In the genomic region with DNA sequence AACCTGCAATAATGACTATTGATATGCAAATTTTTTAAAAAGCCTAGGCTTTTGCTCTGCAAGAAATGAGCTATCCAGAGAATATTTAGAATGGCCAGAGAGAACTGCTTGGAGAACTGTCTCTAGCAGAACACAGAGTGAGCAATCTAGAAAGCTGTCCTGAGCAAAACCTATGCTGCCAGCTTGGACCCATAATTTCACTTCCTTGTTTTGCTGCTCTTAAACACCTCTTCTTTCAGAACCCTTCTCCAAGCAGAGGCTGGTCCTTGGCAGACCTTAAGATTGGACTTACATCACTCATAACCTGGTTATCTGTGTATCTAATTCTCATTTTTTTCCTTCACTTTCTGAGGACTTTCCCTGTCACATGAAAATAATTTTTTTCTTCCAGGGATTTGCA, we compare ENCODE assay signal across 30 mouse cellular contexts. TPM values are rescaled to one million over a fixed set of nuclear protein-coding genes. Genes with fewer than 3 reads are reported as not detected.
A peak's percentile ranks its signal among the peaks of the same experiment; 100 is the strongest.
DNase-seq lines count a peak whose midpoint lies in the region; ATAC-seq lines count a peak whose summit lies in the region.
"Had no signal": no experiment of that assay in that cellular context is flagged by ENCODE, and none has a peak within 500 bp of the region (broad histone marks: within the 10 kb centered on the region; RNA-seq: fewer than 3 reads in every experiment).

No protein-coding gene starts in this region.

- no peak overlapping the region for H3K4me3 ChIP-seq in midbrain, embryonic 13.5 days (replicated peaks)
- H3K4me3 ChIP-seq: embryonic facial prominence, embryonic 13.5 days; embryonic facial prominence, embryonic 15.5 days; erythroblast, embryonic 14.5 days; forebrain, embryonic 10.5 days; forebrain, embryonic 12.5 days had no signal

- peak; percentile 68 for DNase-seq in A20 (ENCODE audit: low read depth, low spot score)
- DNase-seq in splenic B cell, adult 2 months (ENCODE audit: low read depth, low spot score): peak; percentile 51
- no peak for DNase-seq in urinary bladder, adult 2 months (ENCODE audit: low spot score)
- no peak for DNase-seq in frontal cortex, adult 2 months (ENCODE audit: extremely low spot score in 1 of 2, low spot score in 1 of 2)
- DNase-seq: adrenal gland, adult 2 months; adrenal gland, postnatal 10 days; adrenal gland, postnatal 25 days; cerebellum, adult 11 months; cerebellum, adult 18-20 months; cerebellum, adult 8-10 months; cerebellum, adult 9-11 months; cerebellum, postnatal 14 days; cerebellum, postnatal 36 days; embryo, embryonic 11 days had no signal

- H3K27ac ChIP-seq in midbrain, embryonic 13.5 days: no peak overlapping the region
- H3K27ac ChIP-seq: embryonic facial prominence, embryonic 13.5 days; embryonic facial prominence, embryonic 15.5 days; forebrain, embryonic 10.5 days; forebrain, embryonic 12.5 days had no signal

- H3K4me2 ChIP-seq in midbrain, embryonic 13.5 days (replicated peaks): no peak overlapping the region
- H3K4me2 ChIP-seq: embryonic facial prominence, embryonic 13.5 days; embryonic facial prominence, embryonic 15.5 days; forebrain, embryonic 12.5 days had no signal

- H3K36me3 ChIP-seq in splenic B cell, adult 2 months (ENCODE audit: control insufficient read depth, insufficient read depth, low read length, poor library complexity, severe bottlenecking): no peaks in the 10 kb centered on the region
- no peaks in the 10 kb centered on the region for H3K36me3 ChIP-seq in midbrain, embryonic 13.5 days
- H3K36me3 ChIP-seq: embryonic facial prominence, embryonic 13.5 days; embryonic facial prominence, embryonic 15.5 days; forebrain, embryonic 10.5 days; forebrain, embryonic 12.5 days; G1E had no signal

- peak; percentile 62 for ATAC-seq in granulocyte monocyte progenitor cell, adult 5-6 weeks (replicated peaks; ENCODE audit: poor library complexity, severe bottlenecking)
- 0 out of 2 replicates have a peak, but pooled peaks have one; percentile 44 for ATAC-seq in megakaryocyte progenitor cell, adult 5-6 weeks (replicated peaks; ENCODE audit: poor library complexity)
- no peak for ATAC-seq in midbrain, embryonic 13.5 days
- ATAC-seq: forebrain, embryonic 14.5 days; forebrain, embryonic 16.5 days had no signal

- no peak overlapping the region for H3K9ac ChIP-seq in midbrain, embryonic 13.5 days (replicated peaks)
- H3K9ac ChIP-seq: embryonic facial prominence, embryonic 13.5 days; embryonic facial prominence, embryonic 15.5 days; forebrain, embryonic 12.5 days had no signal

- H3K27me3 ChIP-seq in splenic B cell, adult 2 months (ENCODE audit: control insufficient read depth, insufficient read depth, low read length, poor library complexity, severe bottlenecking): no peaks in the 10 kb centered on the region
- no peaks in the 10 kb centered on the region for H3K27me3 ChIP-seq in midbrain, embryonic 13.5 days
- H3K27me3 ChIP-seq: embryonic facial prominence, embryonic 13.5 days; embryonic facial prominence, embryonic 15.5 days; forebrain, embryonic 12.5 days had no signal

- no peaks in the 10 kb centered on the region for H3K4me1 ChIP-seq in midbrain, embryonic 13.5 days (replicated peaks)
- H3K4me1 ChIP-seq: embryonic facial prominence, embryonic 13.5 days; embryonic facial prominence, embryonic 15.5 days; forebrain, embryonic 10.5 days; forebrain, embryonic 12.5 days had no signal

- no peaks in the 10 kb centered on the region for H3K9me3 ChIP-seq in midbrain, embryonic 13.5 days
- H3K9me3 ChIP-seq: embryonic facial prominence, embryonic 13.5 days; embryonic facial prominence, embryonic 15.5 days; forebrain, embryonic 10.5 days; forebrain, embryonic 12.5 days had no signal

RNA-seq across cellular contexts. Expression of a gene that starts 8.9 kb away (rescaled TPM):
- total RNA-seq in granulocyte monocyte progenitor cell, adult 5-6 weeks (2014; fragmentation: Nextera tagmentation): not detected in 2 replicates
- not detected in 2 replicates for total RNA-seq in granulocyte monocyte progenitor cell, adult 5-6 weeks (2017)
- total RNA-seq in megakaryocyte progenitor cell, adult 5-6 weeks (2015): not detected in 2 replicates
- total RNA-seq in megakaryocyte progenitor cell, adult 5-6 weeks (2017): not detected in 2 replicates
- 0.05 and 0.12 TPM in 2 replicates for polyA plus RNA-seq in midbrain, embryonic 13.5 days (2015; fragmentation: Nextera tagmentation; extraction: Ambion mirVana)
- polyA plus RNA-seq in urinary bladder, adult 2 months (2012; rRNA removed): not detected in 2 replicates
- polyA plus RNA-seq in frontal cortex, adult 2 months (2012; rRNA removed): 0.02 and 0.04 TPM in 2 replicates
- total RNA-seq: adrenal gland, adult 2 months; adrenal gland, postnatal 10 days; adrenal gland, postnatal 25 days; adrenal gland, postnatal 4 days; common myeloid progenitor, adult 5-6 weeks had no signal
- polyA plus RNA-seq: adrenal gland, adult 2 months; brain, embryonic 14.5 days; embryonic facial prominence, embryonic 11.5 days; embryonic facial prominence, embryonic 13.5 days; embryonic facial prominence, embryonic 15.5 days; erythroblast, embryonic 14.5 days; forebrain, embryonic 10.5 days; G1E had no signal

RNA-seq across cellular contexts. Expression of a gene that starts 55.8 kb away (rescaled TPM):
- not detected in 2 replicates for total RNA-seq in granulocyte monocyte progenitor cell, adult 5-6 weeks (2014; fragmentation: Nextera tagmentation)
- not detected in 2 replicates for total RNA-seq in granulocyte monocyte progenitor cell, adult 5-6 weeks (2017)
- total RNA-seq in megakaryocyte progenitor cell, adult 5-6 weeks (2015): not detected in 2 replicates
- not detected in 2 replicates for total RNA-seq in megakaryocyte progenitor cell, adult 5-6 weeks (2017)
- polyA plus RNA-seq in midbrain, embryonic 13.5 days (2015; fragmentation: Nextera tagmentation; extraction: Ambion mirVana): 0.10 TPM in 1 of 2 replicates, not detected in the other
- not detected in 2 replicates for polyA plus RNA-seq in urinary bladder, adult 2 months (2012; rRNA removed)
- not detected in 2 replicates for polyA plus RNA-seq in frontal cortex, adult 2 months (2012; rRNA removed)
- total RNA-seq: adrenal gland, adult 2 months; adrenal gland, postnatal 10 days; adrenal gland, postnatal 25 days; adrenal gland, postnatal 4 days; common myeloid progenitor, adult 5-6 weeks had no signal
- polyA plus RNA-seq: adrenal gland, adult 2 months; brain, embryonic 14.5 days; C2C12; embryonic facial prominence, embryonic 11.5 days; embryonic facial prominence, embryonic 13.5 days; embryonic facial prominence, embryonic 15.5 days; erythroblast, embryonic 14.5 days; forebrain, embryonic 10.5 days; forebrain, embryonic 12.5 days; forebrain, embryonic 14.5 days; forebrain, embryonic 16.5 days; G1E had no signal

Comparison
In these comparisons a context has a peak if more than half of its experiments do, and no peak if none do; other contexts are left out.
1. DNase-seq: peak in A20 (single experiment) and splenic B cell, adult 2 months (single experiment); none in urinary bladder, adult 2 months (single experiment) and frontal cortex, adult 2 months (0 of 2).